Mouse (Mus musculus): Measurements from ENCODE around the gene Galnt11. TPM values are rescaled to one million over a fixed set of nuclear protein-coding genes. Genes with fewer than 3 reads are reported as not detected.
"Not testable (repeated sequence)": the region's sequence is repeated elsewhere in the genome, so short reads cannot be mapped to it uniquely, and the experiment has no call there.

Galnt11 gene
- 8.6 and 10.5 TPM in 2 replicates for polyA plus RNA-seq (2012; ENCODE audit: insufficient read depth, insufficient read length, missing spikeins)

DNA sequence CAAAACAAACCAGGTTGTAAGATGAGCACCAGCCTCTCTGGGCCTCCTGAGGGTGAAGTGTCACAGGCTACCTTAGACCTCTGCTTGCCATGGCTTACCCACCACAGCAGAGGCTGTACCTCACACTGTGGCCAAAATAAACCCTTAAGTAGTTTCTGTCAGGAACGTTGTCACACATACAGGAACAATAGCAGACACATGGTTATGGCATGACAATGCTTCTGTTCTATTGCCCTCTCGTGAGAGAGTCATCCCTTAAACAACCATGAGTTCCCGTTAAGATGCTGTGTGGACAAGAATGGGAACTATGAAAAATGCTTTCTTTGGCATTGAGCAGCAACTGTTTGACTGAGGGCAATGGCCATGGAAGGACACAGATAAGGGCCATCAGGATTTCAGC lies at the start of gene Galnt11:
Gene Galnt11, plus strand, starts transcription at position 301 of the 400 bp plus-strand sequence.
- peak within 1 kb of the TSS; percentile 75 for H3K4me3 ChIP-seq (ENCODE audit: insufficient read depth, low read depth, low read length)
- H3K4me1 ChIP-seq (ENCODE audit: control insufficient read depth, insufficient read depth, insufficient read length, low read length), result no peaks in the 10 kb centered on the region
- H3K27ac ChIP-seq (replicated peaks; ENCODE audit: low read depth, low read length), result peak within 1 kb of the TSS; percentile 57

- not testable (repeated sequence) for H3K4me3 ChIP-seq (ENCODE audit: insufficient read depth, low read depth, low read length); H3K4me1 ChIP-seq (ENCODE audit: control insufficient read depth, insufficient read depth, insufficient read length, low read length); H3K27ac ChIP-seq (replicated peaks; ENCODE audit: low read depth, low read length)
Measured at GRCm38 (mm10) chr5:25177937-25178336, 43.8 kb upstream of the Galnt11 start.

- not testable (repeated sequence) for H3K4me1 ChIP-seq (ENCODE audit: control insufficient read depth, insufficient read depth, insufficient read length, low read length); H3K4me3 ChIP-seq (ENCODE audit: insufficient read depth, low read depth, low read length); H3K27ac ChIP-seq (replicated peaks; ENCODE audit: low read depth, low read length)
Measured at GRCm38 (mm10) chr5:25178543-25178942, 43.2 kb upstream of the Galnt11 start.

DNA sequence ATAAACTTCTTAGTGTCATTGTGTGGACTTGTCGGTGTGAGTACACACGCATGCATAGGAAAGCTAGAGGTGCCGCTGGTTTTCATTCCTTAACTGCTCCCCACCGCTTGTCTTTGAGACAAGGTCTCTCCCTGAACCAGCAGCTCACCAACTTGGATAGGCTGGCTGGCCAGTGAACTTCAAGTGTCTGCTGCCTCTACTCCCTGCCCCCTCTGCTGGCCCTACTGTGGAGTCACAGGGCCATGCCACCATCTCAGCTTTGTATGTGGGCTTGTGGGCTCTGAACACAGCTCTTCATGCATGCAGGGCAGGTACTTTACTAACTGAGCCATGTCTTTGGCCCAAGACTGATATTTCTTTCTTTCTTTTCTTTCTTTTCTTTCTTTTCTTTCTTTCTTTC lies 42.4 kb upstream of the Galnt11 start:
- H3K4me3 ChIP-seq (ENCODE audit: insufficient read depth, low read depth, low read length), result no peak overlapping the region
- H3K27ac ChIP-seq (replicated peaks; ENCODE audit: low read depth, low read length), result no peak overlapping the region
- no peaks in the 10 kb centered on the region; the same call in 1 of the 2 replicates for H3K4me1 ChIP-seq (ENCODE audit: control insufficient read depth, insufficient read depth, insufficient read length, low read length)

DNA sequence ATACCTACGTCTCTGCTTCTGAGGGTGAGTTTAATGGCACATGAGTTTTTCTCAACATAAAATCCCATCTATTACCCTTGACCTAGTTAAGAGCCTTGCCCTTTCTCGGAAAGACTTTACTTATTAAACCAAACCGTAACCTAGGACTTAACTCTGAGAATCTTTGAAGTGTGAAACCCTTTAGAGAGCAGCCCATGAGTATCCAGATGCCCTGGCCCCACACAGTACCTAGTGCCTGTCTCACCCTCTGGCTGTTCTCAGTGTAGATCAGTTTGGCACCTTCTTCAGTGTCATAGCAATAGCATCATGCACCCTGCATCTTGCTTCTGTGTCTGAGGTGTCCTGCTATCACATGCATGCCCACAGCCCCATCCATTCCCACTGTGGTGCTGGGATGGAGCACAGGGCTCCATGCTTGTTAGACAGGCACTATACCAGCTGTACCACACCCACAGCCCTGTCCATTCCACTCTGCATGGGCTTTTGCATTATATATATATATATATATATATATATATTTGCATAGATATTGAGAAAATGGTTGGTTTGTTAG lies 41.7 kb upstream of the Galnt11 start:
- Histone ChIP-seq H3K4me1 (ENCODE audit: control insufficient read depth, insufficient read depth, insufficient read length, low read length) (peaks cover 3% of the 10 kb centered on the region), H3K27ac (replicated peaks; ENCODE audit: low read depth, low read length) (no peak overlapping the region), H3K4me3 (ENCODE audit: insufficient read depth, low read depth, low read length) (no peak overlapping the region)

DNA sequence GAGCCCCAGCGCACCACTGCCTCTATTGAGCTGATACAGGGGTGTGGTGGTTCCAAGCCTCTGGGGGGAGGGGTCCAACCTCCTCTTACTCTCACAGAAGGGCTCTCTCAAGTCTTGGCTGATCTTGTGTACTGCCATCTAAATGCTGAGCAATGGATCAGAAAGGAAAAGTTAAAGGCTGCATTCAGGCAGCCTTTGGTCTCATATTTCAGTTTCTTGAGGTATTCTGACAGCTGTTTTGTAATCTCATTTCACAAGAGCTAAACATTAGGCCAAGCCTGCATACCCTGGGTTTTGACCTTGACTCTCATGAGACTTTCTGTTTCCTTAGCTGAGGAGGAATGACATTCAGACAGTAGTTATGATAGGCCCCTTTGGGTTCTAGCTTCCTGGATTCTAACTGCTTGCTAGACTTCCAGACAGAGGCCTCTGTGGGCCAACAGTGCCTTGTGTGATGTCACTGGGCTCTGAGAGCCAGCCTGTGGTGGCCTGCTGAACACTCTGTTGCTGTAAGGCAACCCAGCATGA lies 40.6 kb upstream of the Galnt11 start, which contains the start of gene Galntl5:
Gene Galntl5, plus strand, starts transcription at position 457 of the 528 bp plus-strand sequence.
- Histone ChIP-seq H3K27ac (replicated peaks; ENCODE audit: low read depth, low read length) (peak within 1 kb of the TSS; percentile 52), H3K4me3 (ENCODE audit: insufficient read depth, low read depth, low read length) (no peak within 1 kb of the TSS)

GRCm38 (mm10) chr5:25183595-25183994 lies 38.1 kb upstream of the Galnt11 start:
- H3K4me1 ChIP-seq (ENCODE audit: control insufficient read depth, insufficient read depth, insufficient read length, low read length), result peaks cover 3% of the 10 kb centered on the region
- no peak overlapping the region for H3K4me3 ChIP-seq (ENCODE audit: insufficient read depth, low read depth, low read length)
- no peak overlapping the region for H3K27ac ChIP-seq (replicated peaks; ENCODE audit: low read depth, low read length)

More for the DNA sequence above, 40.6 kb upstream of the Galnt11 start, which contains the start of gene Galntl5:
- H3K4me1 ChIP-seq (ENCODE audit: control insufficient read depth, insufficient read depth, insufficient read length, low read length), result peaks cover 3% of the 10 kb centered on the region

DNA sequence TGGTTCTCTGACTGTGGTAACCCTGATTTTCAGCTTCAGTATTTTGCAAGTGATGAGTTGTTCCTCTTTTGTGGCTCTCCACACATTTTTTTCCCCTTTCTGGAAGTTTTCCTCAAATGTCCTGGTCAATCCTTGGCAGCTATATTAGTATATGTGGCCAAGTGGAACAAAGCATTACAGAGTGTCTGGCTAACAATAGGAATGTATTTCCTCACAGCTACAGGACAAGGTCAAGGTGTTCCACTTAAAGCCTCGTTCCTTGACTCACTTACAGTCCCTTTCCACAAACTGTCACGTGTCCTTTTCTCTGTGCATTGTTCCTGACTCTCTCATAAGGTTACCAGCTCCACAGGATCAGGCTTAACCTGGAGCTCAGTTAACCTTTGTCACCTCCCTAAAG lies 37.1 kb upstream of the Galnt11 start:
- Histone ChIP-seq H3K4me1 (ENCODE audit: control insufficient read depth, insufficient read depth, insufficient read length, low read length) (peaks cover 3% of the 10 kb centered on the region), H3K27ac (replicated peaks; ENCODE audit: low read depth, low read length) (no peak overlapping the region)

GRCm38 (mm10) chr5:25187727-25188126 lies 34.0 kb upstream of the Galnt11 start:
- Histone ChIP-seq H3K27ac (replicated peaks; ENCODE audit: low read depth, low read length) (no peak overlapping the region), H3K4me1 (ENCODE audit: control insufficient read depth, insufficient read depth, insufficient read length, low read length) (peaks cover 3% of the 10 kb centered on the region; the same call in 1 of the 2 replicates), H3K4me3 (ENCODE audit: insufficient read depth, low read depth, low read length) (no peak overlapping the region)

More for the DNA sequence above, 37.1 kb upstream of the Galnt11 start:
- H3K4me3 ChIP-seq (ENCODE audit: insufficient read depth, low read depth, low read length), result no peak overlapping the region

GRCm38 (mm10) chr5:25188802-25189201 lies 32.9 kb upstream of the Galnt11 start:
- H3K27ac ChIP-seq (replicated peaks; ENCODE audit: low read depth, low read length), result no peak overlapping the region

GRCm38 (mm10) chr5:25190521-25190920 lies 31.2 kb upstream of the Galnt11 start:
- Histone ChIP-seq H3K4me3 (ENCODE audit: insufficient read depth, low read depth, low read length) (no peak overlapping the region), H3K27ac (replicated peaks; ENCODE audit: low read depth, low read length) (no peak overlapping the region), H3K4me1 (ENCODE audit: control insufficient read depth, insufficient read depth, insufficient read length, low read length) (no peaks in the 10 kb centered on the region)

More at GRCm38 (mm10) chr5:25188802-25189201, 32.9 kb upstream of the Galnt11 start:
- Histone ChIP-seq H3K4me3 (ENCODE audit: insufficient read depth, low read depth, low read length) (no peak overlapping the region), H3K4me1 (ENCODE audit: control insufficient read depth, insufficient read depth, insufficient read length, low read length) (peaks cover 3% of the 10 kb centered on the region; the same call in 1 of the 2 replicates)

DNA sequence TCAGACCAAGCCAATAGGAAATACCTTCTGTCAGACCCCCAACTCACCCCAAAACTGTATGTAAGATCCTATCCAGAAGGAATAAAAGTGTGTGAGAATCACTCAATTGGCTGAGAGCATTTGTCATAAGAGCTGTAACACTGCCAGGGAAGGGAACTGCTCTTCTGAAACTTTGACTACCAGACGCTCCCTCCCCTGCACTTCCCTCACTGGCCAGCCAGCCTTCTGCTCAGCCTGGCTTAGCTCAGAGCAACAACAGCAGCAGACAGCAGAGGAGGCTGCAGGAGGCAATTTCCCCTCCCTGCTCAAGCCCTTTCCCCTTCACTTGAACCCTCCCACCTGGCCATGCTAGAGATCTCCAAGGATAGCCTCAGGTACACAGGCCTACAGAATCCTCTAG lies 9.8 kb upstream of the Galnt11 start:
- Histone ChIP-seq H3K4me3 (ENCODE audit: insufficient read depth, low read depth, low read length) (no peak overlapping the region), H3K4me1 (ENCODE audit: control insufficient read depth, insufficient read depth, insufficient read length, low read length) (no peaks in the 10 kb centered on the region), H3K27ac (replicated peaks; ENCODE audit: low read depth, low read length) (no peak overlapping the region)

DNA sequence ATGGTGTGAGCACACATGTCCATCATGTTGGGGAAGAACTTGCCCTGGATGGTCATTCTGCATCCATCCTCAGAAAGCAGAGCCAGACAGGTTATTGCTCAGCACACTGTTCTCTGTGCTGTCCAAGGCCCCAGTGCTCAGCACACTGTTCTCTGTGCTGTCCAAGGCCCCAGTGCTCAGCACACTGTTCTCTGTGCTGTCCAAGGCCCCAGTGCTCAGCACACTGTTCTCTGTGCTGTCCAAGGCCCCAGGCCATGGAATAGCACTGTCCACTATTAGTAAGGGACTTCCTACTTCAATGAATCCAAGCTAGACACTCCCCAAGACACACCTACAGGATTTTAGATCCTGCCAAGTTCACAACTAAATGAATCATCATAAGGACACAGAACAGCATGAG lies 8.5 kb upstream of the Galnt11 start:
- not testable (repeated sequence) for H3K27ac ChIP-seq (replicated peaks; ENCODE audit: low read depth, low read length); H3K4me1 ChIP-seq (ENCODE audit: control insufficient read depth, insufficient read depth, insufficient read length, low read length); H3K4me3 ChIP-seq (ENCODE audit: insufficient read depth, low read depth, low read length)

GRCm38 (mm10) chr5:25215006-25215405 lies 6.7 kb upstream of the Galnt11 start:
- no peak overlapping the region for H3K27ac ChIP-seq (replicated peaks; ENCODE audit: low read depth, low read length)
- no peak overlapping the region for H3K4me3 ChIP-seq (ENCODE audit: insufficient read depth, low read depth, low read length)
- H3K4me1 ChIP-seq (ENCODE audit: control insufficient read depth, insufficient read depth, insufficient read length, low read length), result no peaks in the 10 kb centered on the region

DNA sequence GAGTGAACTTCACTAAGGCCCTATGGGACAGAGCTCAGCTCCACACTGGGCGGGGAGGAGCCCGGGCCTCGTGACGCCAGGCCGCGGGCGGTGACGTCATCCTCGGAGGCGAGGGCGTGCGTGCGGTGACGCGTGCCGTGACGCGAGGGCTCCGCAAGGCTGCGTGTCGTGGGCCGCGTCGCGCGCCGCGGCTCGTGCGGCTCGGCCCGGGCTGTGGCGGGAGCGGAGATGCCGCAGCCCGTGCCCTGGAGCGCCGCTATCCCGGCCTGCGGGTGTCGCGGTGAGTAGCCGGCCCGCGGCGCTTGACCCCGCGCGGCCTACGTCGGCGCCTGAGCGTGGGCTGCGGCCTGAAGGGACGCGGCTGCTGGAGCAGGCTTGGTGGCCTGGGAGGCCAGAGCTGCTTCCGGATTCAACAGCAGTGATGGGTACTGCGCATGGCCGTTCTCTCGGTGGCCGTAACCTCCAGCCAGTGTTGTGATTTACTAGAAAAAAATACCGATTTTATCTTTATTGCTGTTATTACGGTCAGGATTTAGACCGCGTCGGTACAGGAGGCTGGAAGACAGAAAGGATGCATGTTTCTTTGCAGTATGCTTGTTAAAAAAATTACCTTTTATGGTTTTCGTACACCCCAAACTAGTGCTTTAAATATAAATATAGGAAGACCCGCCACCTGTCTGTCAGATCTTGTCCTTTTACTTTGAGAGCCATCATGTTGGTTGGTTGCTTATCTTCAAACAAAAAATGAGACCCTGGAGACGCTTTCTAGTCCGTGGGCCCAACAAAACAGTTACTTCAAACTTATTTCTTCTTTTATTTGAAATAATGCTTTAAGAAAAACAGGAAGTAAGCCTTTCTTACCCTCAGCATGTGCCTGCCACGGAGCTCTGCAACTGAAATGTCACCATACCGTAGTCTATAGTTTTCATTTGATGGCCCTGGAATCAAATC lies 1.3 kb downstream of the Galnt11 start, which contains the start of gene E130116L18Rik:
Gene E130116L18Rik, minus strand, starts transcription at position 402 of the 951 bp plus-strand sequence.
- Histone ChIP-seq H3K4me3 (ENCODE audit: insufficient read depth, low read depth, low read length) (peak within 1 kb of the TSS; percentile 75), H3K27ac (replicated peaks; ENCODE audit: low read depth, low read length) (peak within 1 kb of the TSS; percentile 57), H3K4me1 (ENCODE audit: control insufficient read depth, insufficient read depth, insufficient read length, low read length) (no peaks in the 10 kb centered on the region)
